Mouse (Mus musculus) cortical plate, adult 2 months (tissue): Measurements from ENCODE around the gene Ski. TPM values are rescaled to one million over a fixed set of nuclear protein-coding genes. Genes with fewer than 3 reads are reported as not detected.

Source experiments
- H3K27ac ChIP-seq: fragments of 200-500 bp; 2 replicates; pipeline ENCODE4 v1.5.1; 2012; ENCODE audit warnings: low read length, control low read depth, inconsistent platforms; ENCODE audit not compliant: insufficient read depth
- H3K4me1 ChIP-seq: fragments of 200-500 bp; 2 replicates; pipeline ENCODE4 v1.6.1; 2011; ENCODE audit warnings: low read length; ENCODE audit not compliant: control insufficient read depth, insufficient read depth
- H3K4me3 ChIP-seq: fragments of 200-500 bp; 2 replicates; pipeline ENCODE4 v1.5.1; 2011; ENCODE audit warnings: mild to moderate bottlenecking, low read length, control low read depth; ENCODE audit not compliant: insufficient read depth
- CTCF ChIP-seq: fragments of 200-500 bp; IDR thresholded peaks from 2 replicates; pipeline ENCODE4 v1.5.1; 2011; ENCODE audit warnings: mild to moderate bottlenecking, control low read depth, low read length; ENCODE audit not compliant: insufficient read depth; ENCODE audit errors: extremely low read depth
- POLR2A ChIP-seq: fragments of 200-500 bp; IDR thresholded peaks from 2 replicates; pipeline ENCODE4 v1.6.1; 2011; ENCODE audit warnings: mild to moderate bottlenecking, low read length, control low read depth; ENCODE audit not compliant: insufficient read depth; ENCODE audit errors: extremely low read depth
- polyA plus RNA-seq: library from polyadenylated mRNA; depleted of rRNA; stranded (reverse); fragments of >200 nt; gene quantifications from 2 replicates; pipeline ENCODE4 v1.2.3, GENCODE M21; 2012

The Ski gene
- polyA plus RNA-seq, 1 experiment, result 70.3 TPM

GRCm38 (mm10) chr4:155152476-155152875 is 69.9 kb downstream of the Ski start:
- TF ChIP-seq POLR2A (no peak), CTCF (no peak)
- Histone ChIP-seq H3K27ac (no peak overlapping the region), H3K4me3 (no peak overlapping the region), H3K4me1 (peaks cover 8% of the 10 kb centered on the region)

GRCm38 (mm10) chr4:155151845-155152244 is 70.5 kb downstream of the Ski start:
- H3K27ac ChIP-seq, result no peak overlapping the region
- H3K4me3 ChIP-seq, result no peak overlapping the region

GRCm38 (mm10) chr4:155151221-155151788 is 71.1 kb downstream of the Ski start:
- no peak overlapping the region; the same call in 1 of the 2 replicates for H3K27ac ChIP-seq
- TF ChIP-seq CTCF (no peak), POLR2A (no peak)
- H3K4me3 ChIP-seq, result no peak overlapping the region; the same call in 1 of the 2 replicates
- peaks cover 8% of the 10 kb centered on the region for H3K4me1 ChIP-seq

More at GRCm38 (mm10) chr4:155151845-155152244, 70.5 kb downstream of the Ski start:
- TF ChIP-seq CTCF (no peak), POLR2A (no peak)
- peaks cover 8% of the 10 kb centered on the region for H3K4me1 ChIP-seq

- Histone ChIP-seq H3K27ac (peak overlapping the region; percentile 57; the same call in 1 of the 2 replicates), H3K4me1 (peaks cover 10% of the 10 kb centered on the region), H3K4me3 (peak overlapping the region; percentile 18)
- no peak for TF ChIP-seq POLR2A
- TF ChIP-seq CTCF, result no peak
Measured at GRCm38 (mm10) chr4:155150276-155151113, 71.9 kb downstream of the Ski start.

- TF ChIP-seq POLR2A, result no peak
- H3K27ac ChIP-seq, result peak overlapping the region; percentile 28; the same call in 1 of the 2 replicates
- H3K4me1 ChIP-seq, result peaks cover 11% of the 10 kb centered on the region
- H3K4me3 ChIP-seq, result no peak overlapping the region; the same call in 1 of the 2 replicates
Measured at GRCm38 (mm10) chr4:155149941-155150275, 72.5 kb downstream of the Ski start.

- Histone ChIP-seq H3K4me1 (peaks cover 15% of the 10 kb centered on the region), H3K27ac (no peak overlapping the region), H3K4me3 (no peak overlapping the region)
- TF ChIP-seq CTCF (no peak), POLR2A (no peak)
Measured at GRCm38 (mm10) chr4:155148910-155149698, 73.3 kb downstream of the Ski start.

GRCm38 (mm10) chr4:155148453-155148852 is 73.9 kb downstream of the Ski start:
- Histone ChIP-seq H3K4me1 (peaks cover 16% of the 10 kb centered on the region), H3K27ac (no peak overlapping the region), H3K4me3 (no peak overlapping the region)
- TF ChIP-seq CTCF, result no peak
- no peak for TF ChIP-seq POLR2A

- H3K27ac ChIP-seq, result no peak overlapping the region
- TF ChIP-seq POLR2A (no peak), CTCF (no peak)
- H3K4me1 ChIP-seq, result peaks cover 13% of the 10 kb centered on the region
- H3K4me3 ChIP-seq, result no peak overlapping the region
Measured at GRCm38 (mm10) chr4:155146107-155146823, 76.1 kb downstream of the Ski start.

- H3K27ac ChIP-seq, result no peak overlapping the region
- peaks cover 9% of the 10 kb centered on the region for H3K4me1 ChIP-seq
- H3K4me3 ChIP-seq, result no peak overlapping the region
- peak; percentile 28 for TF ChIP-seq CTCF
- no peak for TF ChIP-seq POLR2A
Measured at GRCm38 (mm10) chr4:155144548-155145180, 77.7 kb downstream of the Ski start.
